Mouse (Mus musculus): ENCODE results near the gene Irgm1. TPM values are rescaled to one million over a fixed set of nuclear protein-coding genes. Genes with fewer than 3 reads are reported as not detected.
A peak's percentile ranks its signal among the peaks of the same experiment; 100 is the strongest.
"Not testable (repeated sequence)": the region's sequence is repeated elsewhere in the genome, so short reads cannot be mapped to it uniquely, and the experiment has no call there.

Irgm1 gene
- total RNA-seq, 2 experiments from 2014 or later = 32.4 to 45.1 TPM

DNA sequence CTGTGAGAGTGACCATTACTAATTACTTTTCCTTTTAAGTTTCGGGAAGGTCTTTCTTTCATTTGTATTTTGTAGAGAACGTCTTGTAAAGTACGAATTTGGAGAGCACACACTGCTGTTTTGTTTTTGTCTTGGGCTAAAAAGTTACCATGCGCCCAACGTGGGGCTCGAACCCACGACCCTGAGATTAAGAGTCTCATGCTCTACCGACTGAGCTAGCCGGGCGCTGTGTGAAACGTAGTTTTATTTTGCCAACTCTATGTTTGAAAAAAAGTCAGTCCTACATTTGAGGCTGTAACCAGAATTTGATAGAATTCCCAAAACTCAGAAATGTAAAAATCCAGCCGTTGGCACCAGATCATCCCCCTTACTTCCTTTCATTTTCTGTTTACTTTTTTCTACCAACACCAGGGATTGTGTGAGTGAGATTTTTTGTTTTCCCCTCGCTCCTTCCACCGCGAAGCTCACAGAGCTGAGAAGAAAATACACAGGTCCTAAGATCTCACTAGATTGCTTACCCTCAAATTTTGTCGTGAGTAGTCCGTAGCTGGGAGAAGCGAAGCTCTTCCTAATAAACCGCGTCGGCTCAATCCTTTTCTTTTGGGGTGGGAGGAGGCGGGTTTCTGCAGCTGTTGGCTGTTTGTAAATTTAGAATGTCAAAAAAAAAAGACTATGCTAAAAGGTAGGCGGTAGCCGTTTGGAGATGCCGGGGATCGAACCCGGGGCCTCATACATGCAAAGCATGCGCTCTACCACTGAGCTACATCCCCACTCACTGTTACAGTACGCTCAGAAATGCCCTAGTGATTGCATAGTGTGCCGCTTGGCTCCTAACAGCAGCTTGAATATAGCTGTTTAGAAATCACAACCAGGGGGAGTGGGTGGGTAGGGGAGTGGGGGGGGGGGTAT, 37.5 kb downstream of the Irgm1 start:
- peak; percentile 62 for ATAC-seq (replicated peaks; ENCODE audit: poor library complexity)

DNA sequence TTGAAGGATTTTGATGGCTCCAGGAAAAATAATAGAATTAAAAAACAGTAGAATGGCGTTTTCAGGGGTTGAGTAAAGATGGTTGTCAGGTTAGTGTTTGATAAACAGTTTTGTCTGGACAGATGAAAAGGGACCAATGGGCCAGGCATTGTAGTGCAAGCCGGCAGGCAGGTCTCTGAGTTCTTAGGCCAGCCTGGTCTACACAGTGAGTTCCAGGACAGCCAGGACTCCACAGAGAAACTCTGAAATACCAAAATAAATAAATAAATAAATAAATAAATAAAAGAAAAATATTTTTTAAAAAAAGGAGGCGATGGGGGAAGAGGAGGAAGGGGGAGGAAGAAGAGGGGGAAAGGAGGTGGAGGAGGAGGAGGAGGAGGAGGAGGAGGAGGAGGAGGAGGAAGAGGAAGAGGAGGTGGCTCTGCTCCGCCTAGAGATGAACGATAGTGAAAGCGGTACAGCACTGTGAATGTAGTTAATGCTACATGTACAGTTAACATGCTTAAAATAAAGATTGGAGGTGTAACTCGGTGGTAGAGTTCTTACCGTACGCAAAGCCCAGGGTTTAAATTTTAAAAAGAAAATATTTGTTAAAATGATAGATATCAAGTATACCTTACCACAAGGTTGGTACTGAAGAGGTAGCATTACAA, 38.3 kb downstream of the Irgm1 start:
- peak; percentile 24; the same call in 1 of the 2 replicates for ATAC-seq (replicated peaks; ENCODE audit: poor library complexity)

DNA sequence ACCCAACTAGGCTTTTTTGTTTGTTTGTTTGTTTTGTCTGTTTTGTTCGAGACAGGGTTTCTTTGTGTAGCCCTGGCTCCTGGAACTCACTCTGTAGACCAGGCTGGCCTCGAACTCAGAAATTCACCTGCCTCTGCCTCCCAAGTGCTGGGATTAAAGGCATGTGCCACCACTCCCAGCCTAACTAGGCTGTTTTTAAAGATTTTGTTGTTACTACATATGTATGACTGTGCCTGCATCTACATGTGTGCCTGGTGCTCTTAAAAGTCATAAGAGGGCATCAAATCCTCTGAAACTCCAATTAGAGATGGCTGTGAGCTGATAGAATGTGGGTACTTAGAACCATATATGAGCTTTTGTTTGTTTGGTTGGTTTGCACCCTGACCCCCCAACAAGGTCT, 40.2 kb downstream of the Irgm1 start:
- ATAC-seq (replicated peaks; ENCODE audit: poor library complexity) = no peak

DNA sequence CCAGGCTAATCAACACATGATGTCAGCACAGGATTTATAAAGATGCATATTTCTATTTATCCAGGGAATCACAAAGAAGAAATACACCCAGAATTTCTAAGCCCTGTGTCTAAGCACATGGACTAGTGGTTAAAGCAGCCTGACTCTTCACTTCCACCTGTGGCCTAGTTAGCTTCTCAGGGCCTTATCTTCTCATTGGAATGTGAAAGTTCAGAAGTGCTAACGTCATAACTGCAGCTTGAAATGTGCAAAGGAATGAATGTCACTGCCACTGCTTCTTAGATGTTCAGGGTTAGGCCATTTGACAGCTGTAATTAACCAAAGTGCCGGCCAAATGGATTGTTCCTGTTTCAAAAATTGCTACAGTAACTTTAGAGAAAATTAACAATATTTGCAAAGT, 41.2 kb downstream of the Irgm1 start:
- no peak for ATAC-seq (replicated peaks; ENCODE audit: poor library complexity)

DNA sequence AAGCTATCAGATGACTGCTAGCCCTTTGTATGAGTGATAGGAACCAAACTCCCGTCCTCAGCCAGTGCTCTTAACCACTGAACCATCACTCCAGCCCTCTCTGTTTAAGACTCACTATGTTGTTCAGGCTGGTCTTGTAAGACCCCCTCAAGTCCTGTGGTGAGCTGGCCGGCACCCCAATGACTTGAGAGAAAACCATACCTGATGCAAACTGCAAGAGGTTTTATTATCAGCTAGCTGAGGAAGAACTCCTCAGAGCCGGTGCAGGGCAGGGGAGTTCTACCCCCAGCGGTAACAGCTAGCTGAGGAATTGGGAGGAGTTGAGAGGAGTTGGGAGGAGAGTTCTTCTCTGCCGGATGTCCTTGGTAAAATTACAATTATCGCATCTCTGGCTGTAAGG, 43.6 kb downstream of the Irgm1 start:
- no peak for ATAC-seq (replicated peaks; ENCODE audit: poor library complexity)

DNA sequence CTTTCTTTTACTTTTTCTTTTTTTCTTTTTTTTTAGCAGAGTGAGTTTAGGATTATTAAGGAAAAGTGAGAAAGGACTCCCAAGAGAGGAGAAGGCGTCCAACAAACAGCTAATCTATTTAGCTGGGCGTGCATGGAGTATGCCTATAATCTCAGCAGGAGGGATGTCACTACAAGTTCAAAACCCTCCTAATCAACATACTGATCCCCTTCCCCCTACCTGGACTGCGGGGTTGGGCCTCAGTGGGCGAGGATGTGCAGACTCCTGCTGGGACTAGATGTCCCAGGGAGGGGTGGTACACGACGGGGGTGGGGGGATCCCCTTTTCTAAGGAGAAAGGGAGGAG, 44.8 kb downstream of the Irgm1 start:
- ATAC-seq (replicated peaks; ENCODE audit: poor library complexity) = no peak

DNA sequence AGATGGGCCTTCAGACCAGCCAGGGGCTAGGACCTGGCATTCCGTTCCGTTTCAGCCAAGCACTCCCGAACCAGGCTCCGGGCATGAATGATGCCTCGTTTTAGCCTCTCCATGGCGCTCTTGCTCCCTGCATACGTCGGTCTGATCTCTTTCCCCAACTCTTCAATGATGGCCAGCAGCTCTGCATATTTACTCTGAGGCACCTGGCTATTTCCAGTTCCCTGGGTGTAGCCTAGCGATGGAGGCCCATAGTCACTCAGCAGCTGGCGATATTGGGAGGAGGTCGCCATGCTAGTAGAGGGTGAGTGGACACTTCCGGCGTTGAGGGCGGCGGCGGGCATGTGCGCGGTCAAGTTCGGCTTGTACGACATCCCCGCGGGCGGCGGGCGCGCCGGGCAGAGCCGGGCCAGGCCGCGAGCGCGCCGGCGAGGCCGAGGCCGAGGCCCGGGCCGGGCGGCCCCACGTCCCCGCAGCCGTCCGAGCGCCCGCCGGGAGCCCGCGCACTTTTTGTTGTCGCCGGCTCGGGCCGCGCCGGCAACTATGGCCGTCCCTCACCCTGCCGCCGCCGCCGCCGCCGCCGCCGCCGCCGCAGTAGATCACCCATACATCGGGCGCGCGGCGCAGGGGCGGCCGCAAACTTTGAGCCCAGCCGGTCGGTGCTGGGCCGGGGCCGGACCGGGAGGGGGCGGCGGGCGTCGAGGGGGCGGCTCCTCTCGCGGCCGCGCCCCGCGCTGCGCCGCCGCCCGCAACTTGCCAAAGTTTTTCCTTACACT, 45.3 kb downstream of the Irgm1 start, which contains the start of the genes Trim7 and Gm12184:
TSS of gene Trim7 (plus strand) at position 162 of the 773 bp plus-strand sequence.
TSS of gene Gm12184 (minus strand) at position 677 of the 773 bp plus-strand sequence.
- ATAC-seq (replicated peaks; ENCODE audit: poor library complexity) = peak; percentile 29

DNA sequence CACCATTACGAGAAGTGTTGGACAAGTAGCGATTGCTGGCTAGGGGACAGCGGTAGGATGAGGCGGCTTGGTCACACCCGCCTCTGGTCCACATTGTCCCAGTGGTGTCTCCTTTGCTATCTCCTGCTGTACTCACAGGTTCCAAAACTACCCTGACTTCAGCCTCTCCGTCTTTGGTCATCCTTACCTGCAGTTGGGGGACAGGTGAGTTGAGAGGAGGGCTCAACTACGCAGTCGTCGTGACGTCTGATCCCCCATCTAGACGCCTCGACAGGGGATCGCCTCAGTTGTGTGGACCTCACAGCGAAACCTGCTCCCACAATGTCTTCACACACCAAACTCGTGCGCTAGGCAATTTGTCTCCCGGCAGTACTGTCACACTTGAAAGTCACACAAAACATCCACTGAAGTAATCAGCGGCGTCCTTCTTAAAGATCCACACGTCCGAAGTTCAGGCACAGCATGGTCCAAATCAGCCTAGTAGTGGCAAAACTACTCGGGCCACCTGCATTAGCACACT, 47.1 kb downstream of the Irgm1 start:
- ATAC-seq (replicated peaks; ENCODE audit: poor library complexity) = no peak

DNA sequence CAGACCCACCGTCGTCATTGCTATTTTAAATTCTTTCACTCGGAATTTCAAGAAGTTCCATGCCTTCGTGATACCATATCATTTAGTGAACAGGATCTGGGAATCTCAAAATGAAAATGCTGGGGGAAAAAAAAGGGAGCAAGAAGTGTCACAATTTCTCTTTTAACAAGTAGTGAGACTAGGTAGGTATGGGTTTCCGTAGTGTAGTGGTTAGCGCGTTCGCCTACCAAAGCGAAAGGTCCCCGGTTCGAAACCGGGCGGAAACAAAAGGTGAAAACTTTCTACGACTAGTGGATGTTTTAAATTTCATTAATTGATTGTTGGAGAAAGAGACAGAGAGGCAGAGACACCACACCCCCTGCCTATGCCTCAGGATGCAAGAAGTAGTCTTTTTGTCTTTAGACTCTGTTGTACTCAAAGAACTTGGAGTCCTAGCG, 47.9 kb downstream of the Irgm1 start:
- peak; percentile 79 for ATAC-seq (replicated peaks; ENCODE audit: poor library complexity)

DNA sequence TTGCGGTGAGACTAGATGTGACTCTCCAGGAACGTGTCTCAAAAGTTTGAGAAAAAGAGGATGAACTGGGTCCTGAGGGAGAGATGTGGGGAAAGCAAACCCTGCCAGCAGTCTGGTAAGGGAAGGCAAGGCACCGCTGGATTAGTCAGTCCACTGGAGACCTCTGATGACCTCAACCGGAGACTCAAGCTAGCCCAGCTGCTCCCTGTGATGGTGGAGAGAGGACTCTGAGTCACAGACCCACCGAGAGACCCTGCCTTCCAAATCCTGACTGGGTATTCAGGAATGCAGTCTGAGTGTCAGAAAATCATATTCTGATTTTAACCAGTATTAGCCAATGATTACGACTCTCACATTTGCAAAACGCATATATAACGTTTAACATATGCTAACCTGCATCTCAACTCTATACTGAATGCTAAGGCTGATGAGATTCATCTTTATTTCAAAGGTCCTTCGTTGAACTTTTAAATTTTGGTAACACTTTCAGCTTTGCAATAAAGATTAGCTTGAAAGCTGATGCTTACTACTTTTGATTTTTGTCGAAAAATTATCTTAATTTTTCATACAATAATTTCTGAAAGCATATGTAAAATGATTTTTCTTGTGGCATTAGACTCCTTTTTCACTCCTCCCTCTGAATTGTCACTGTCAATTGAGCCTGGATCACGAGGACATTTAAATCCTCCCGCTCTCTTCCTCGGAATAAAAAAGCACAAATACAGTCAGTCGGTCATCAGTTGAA, 48.5 kb downstream of the Irgm1 start:
- ATAC-seq (replicated peaks; ENCODE audit: poor library complexity) = no peak

DNA sequence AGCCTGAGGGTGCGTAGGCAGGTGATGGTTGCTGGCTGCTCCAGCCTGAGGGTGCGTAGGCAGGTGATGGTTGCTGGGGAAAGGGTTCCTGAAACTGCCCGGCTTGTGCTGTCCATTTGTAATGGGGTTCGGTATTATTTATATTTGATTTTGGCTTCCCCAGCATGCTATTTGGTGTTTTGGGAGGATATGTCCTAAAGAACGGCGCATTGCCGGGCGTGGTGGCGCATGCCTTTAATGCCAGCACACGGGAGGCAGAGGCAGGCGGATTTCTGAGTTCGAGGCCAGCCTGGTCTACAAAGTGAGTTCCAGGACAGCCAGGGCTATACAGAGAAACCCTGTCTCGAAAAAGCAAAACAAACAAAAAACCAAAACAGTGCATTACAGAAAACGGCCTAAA, 50.2 kb downstream of the Irgm1 start:
- ATAC-seq (replicated peaks; ENCODE audit: poor library complexity) = not testable (repeated sequence)

DNA sequence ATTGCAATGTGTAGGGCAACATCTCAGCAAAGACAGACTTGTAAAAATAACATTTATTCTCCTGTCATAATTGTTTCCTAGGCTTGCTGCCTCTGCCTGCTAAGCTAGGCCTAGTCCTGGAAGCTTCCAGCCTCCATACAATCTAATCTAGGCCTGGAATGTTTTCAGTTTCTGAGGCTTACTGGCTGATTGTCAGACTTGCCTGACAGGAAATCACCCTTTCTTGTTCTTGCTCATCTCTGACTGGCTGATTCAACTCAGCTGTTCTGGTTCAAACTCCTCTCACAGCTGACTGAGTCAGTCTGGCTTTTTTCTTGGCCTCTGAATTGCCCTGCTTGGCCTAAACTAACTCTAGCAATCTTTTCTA, 51.2 kb downstream of the Irgm1 start:
- ATAC-seq (replicated peaks; ENCODE audit: poor library complexity) = no peak

DNA sequence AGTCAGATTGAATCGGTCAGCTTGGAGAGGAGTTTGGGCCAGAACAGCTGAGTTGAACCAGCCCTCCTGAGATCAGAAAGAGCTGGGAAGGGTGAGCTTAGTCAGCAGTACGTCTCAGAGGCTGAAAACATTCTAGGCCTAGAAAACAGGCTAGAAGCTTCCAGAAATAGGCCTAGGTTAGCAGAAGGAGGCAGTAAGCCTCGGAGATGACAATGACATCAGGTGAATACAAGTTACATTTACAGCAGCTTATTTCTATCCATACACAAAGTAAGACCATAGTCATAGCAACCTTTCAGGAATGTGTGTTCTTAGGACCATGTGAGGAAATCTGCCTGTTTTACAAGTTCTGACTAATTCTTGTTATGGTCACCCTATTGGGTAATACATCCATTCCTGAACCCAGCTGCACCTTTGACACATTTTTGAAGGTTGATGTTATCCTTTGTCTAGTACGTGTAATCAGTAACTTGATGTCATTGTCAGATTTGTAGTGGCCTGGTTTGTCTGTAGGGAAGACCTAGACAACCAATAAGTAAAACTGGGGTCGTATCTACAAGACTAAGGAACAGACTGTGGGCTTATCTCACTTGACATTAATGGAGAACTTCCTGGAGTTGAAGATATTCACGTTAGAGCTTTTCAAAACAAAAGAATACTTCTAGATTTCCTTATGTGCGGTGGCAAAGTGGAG, 51.7 kb downstream of the Irgm1 start:
- no peak for ATAC-seq (replicated peaks; ENCODE audit: poor library complexity)

DNA sequence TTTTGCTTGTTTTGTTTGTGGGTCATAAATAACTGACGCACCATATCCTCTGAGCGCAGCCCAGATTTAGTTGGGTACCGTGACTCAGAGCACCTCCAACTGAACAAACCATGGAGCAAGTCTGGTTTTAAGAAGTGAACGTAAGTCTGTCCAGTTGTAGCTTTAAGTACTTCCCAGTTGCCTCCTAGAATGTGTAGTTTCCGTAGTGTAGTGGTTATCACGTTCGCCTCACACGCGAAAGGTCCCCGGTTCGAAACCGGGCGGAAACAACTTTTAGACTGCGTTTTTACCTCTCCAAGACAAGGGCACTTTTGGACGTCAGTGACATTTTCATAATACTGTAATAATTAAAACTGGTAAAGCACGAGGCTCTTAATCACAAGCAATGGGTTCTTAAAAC, 53.1 kb downstream of the Irgm1 start:
- ATAC-seq (replicated peaks; ENCODE audit: poor library complexity) = peak; percentile 33

DNA sequence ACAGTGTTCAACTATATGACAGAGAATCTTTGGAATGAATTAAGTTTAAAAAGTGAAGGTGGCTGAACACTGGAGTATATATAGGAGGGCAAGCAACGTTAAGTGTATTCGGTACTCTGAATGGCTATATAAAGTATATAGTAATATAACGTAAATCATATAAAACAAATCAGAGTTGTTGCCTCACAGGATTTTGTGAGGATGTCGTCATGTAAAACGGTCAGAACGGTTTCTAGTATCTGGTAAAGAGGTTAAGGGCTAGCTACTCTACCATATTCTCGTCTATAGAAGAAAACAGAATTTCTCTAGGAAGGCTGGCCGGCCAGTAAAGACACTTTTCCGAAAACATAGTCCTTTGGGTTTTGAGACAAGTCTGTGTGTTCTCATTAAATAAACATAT, 53.7 kb downstream of the Irgm1 start:
- no peak for ATAC-seq (replicated peaks; ENCODE audit: poor library complexity)

DNA sequence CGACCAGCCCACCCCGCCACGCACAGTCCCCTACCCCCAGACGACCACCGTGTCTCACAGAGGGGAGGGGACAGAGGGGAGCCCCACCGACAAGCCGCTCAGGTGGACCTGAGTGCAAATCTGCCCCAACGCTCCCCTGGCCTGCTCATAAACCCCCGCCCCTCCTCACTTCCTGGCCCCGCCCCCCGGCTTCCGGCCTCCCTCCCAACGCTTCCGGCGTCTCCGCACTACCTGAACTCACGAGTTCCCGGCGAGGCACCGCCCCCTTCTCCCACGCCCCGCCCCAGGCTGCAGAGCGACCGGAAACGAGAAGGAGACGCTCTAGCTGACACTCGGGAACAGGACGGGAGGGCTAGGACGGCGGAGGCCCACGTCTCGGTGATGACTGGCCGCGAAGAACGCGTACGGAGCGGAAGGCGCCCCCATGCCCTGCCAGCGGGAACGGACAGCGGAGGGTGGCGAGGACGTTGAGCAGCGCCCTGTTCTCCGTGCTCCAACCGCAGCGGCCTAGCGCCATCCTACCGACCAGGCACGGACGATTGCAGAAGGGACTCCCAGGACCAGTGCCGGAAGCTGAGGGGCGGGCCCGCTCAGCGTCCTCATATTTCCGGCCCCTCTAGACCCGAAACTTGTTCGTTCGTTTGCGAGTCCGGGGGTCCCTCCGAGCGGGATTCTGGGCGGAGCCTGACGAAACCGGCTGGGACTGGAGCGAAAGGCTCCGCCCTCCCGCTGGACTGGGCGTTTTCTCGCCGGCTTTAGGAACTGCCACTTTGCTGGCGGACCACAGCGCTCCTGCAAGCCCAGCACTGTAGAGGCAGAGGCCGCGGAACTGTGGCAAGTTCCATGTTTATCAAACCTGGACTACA, 54.5 kb downstream of the Irgm1 start, which contains the start of gene Trim41:
TSS of gene Trim41 (minus strand) at position 554 of the 866 bp plus-strand sequence.
- ATAC-seq (replicated peaks; ENCODE audit: poor library complexity) = peak; percentile 78

DNA sequence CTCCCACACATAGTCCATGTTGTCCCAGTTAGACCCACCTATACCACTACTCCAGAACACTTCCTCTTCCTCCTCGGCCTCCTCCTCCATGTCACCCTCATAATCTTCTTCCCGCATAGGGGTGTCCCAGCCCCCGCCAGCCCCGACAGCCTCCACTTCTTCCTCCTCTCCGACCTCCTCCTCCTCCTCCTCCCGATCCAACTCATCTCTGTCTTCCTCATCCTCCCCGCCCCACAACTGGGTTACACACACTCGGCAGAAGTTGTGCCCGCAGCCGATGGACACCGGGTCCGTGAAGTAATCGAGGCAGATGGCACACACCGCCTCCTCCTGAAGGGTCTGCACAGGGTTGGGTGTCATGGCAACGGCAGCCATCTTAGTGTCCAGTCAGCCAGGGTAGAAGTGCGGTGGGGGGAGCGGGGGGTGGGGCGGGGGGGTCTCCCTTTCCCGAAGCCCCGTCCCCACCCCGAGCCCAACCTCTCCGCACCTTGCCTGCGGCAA, 55.2 kb downstream of the Irgm1 start:
- peak; percentile 14 for ATAC-seq (replicated peaks; ENCODE audit: poor library complexity)

DNA sequence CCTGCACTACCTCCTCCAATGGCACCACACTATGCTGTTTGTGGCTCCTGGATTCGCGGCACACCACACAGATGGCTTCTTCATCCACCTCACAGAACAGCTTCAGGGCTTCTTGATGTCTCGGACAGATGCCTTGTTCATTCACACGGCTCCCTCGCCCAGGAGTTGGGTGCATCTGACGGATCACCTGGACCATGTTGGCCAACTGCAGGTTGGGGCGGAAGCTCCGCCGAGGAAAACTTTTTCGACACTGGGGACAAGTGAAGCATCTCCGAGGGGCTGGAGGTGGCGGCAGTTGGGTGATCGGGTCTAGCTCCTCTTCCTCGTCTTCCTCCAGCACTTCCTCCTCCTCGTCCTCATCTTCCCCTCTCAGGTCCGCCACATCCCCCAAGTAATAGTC, 55.6 kb downstream of the Irgm1 start:
- ATAC-seq (replicated peaks; ENCODE audit: poor library complexity) = no peak

DNA sequence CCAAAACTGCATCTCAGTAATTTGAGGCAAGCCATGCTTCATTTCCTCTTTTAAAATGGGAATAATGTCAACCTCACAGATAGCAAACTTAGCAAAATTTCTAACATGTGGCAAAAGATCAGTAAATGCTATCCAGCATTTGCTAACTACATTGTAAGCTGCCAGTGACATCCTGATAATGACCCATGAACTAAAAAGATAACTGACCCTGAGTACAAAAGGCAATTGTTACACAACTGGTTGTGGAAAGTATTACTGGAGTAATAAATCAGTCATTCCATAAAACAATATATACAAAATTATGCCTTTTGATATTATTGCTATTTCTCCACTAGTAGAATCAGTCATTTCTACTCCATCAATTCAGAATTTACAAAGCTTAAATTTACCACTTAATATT, 57.7 kb downstream of the Irgm1 start:
- ATAC-seq (replicated peaks; ENCODE audit: poor library complexity) = no peak

Data from megakaryocyte progenitor cell, adult 5-6 weeks (primary cell).